Mouse (Mus musculus) CH12.LX (cell line): ENCODE data around the gene Prkag2. TPM values are rescaled to one million over a fixed set of nuclear protein-coding genes. Genes with fewer than 3 reads are reported as not detected.

Source experiments
- DNase-seq: peaks from one replicate; pipeline ENCODE4 v3.0.0-alpha.2; 2013; ENCODE audit errors: extremely low read depth
- H3K27ac ChIP-seq: 2 replicates; pipeline ENCODE4 v1.5.1; 2012; ENCODE audit warnings: low read depth, mild to moderate bottlenecking, control low read depth, moderate library complexity; ENCODE audit not compliant: insufficient read depth
- H3K27me3 ChIP-seq: replicated peaks from 2 replicates; pipeline ENCODE3; 2012; ENCODE audit warnings: inconsistent platforms
- H3K36me3 ChIP-seq, 2 experiments: replicated peaks in 1 of 2; 2 replicates each; pipeline versions ENCODE3 to v1.6.1; 2012; ENCODE audit warnings: inconsistent platforms in 1 of 2, low read length in 1 of 2, mild to moderate bottlenecking in 1 of 2, mixed read lengths in 1 of 2, moderate library complexity in 1 of 2; ENCODE audit not compliant: control insufficient read depth in 1 of 2, insufficient read depth in 1 of 2
- H3K4me1 ChIP-seq, 2 experiments: 2 replicates each; pipeline ENCODE4 v1.6.1; 2012; ENCODE audit warnings: inconsistent platforms in 1 of 2, moderate library complexity in 1 of 2; ENCODE audit not compliant: insufficient read depth in 2 of 2, control insufficient read depth in 1 of 2
- H3K4me2 ChIP-seq: 2 replicates; pipeline ENCODE4 v1.6.1; 2012; ENCODE audit warnings: low read depth, mild to moderate bottlenecking, control low read depth; ENCODE audit not compliant: poor library complexity, insufficient read depth, severe bottlenecking
- H3K4me3 ChIP-seq, 3 experiments: fragments of 150-350 bp in 1 of 3; sonication (generic) in 1 of 3; replicated peaks in 1 of 3; 2 replicates each; pipeline versions ENCODE3 to v1.5.1; 2011 to 2012; ENCODE audit warnings: low read depth in 2 of 3, low read length in 2 of 3, mild to moderate bottlenecking in 2 of 3, moderate library complexity in 2 of 3, control low read depth in 1 of 3, improper control_type of control experiment in 1 of 3, inconsistent platforms in 1 of 3, mixed read lengths in 1 of 3; ENCODE audit not compliant: poor library complexity in 1 of 3
- H3K79me2 ChIP-seq: replicated peaks from 2 replicates; pipeline ENCODE4 v1.6.1; 2012; ENCODE audit warnings: mild to moderate bottlenecking, moderate library complexity; ENCODE audit not compliant: control insufficient read depth, poor library complexity, insufficient read depth, severe bottlenecking; ENCODE audit errors: extremely low read depth
- H3K9ac ChIP-seq: 2 replicates; pipeline ENCODE4 v1.6.1; 2012; ENCODE audit warnings: low read depth, mild to moderate bottlenecking, control low read depth, moderate library complexity; ENCODE audit not compliant: insufficient read depth
- H3K9me3 ChIP-seq: replicated peaks from 2 replicates; pipeline ENCODE3; 2012; ENCODE audit warnings: low read length, inconsistent platforms, mixed read lengths
- BHLHE40 ChIP-seq: IDR thresholded peaks from 2 replicates; pipeline ENCODE4 v1.6.1; 2011; ENCODE audit warnings: mild to moderate bottlenecking, low read depth, low read length, improper control_type of control experiment
- CHD1 ChIP-seq: IDR thresholded peaks from 2 replicates; pipeline ENCODE4 v1.6.1; 2012; ENCODE audit warnings: low read depth, low read length, improper control_type of control experiment, inconsistent platforms
- E2F4 ChIP-seq: IDR thresholded peaks from 2 replicates; pipeline ENCODE4 v1.6.1; 2011; ENCODE audit warnings: low read depth, low read length, improper control_type of control experiment; ENCODE audit not compliant: insufficient replicate concordance
- EP300 ChIP-seq: IDR thresholded peaks from 2 replicates; pipeline ENCODE4 v1.6.1; 2011; ENCODE audit warnings: low read length, improper control_type of control experiment
- IRF4 ChIP-seq: IDR thresholded peaks from 2 replicates; pipeline ENCODE4 v1.6.1; 2014; ENCODE audit warnings: low read depth, mild to moderate bottlenecking, inconsistent platforms, low read length, improper control_type of control experiment
- JUN ChIP-seq: IDR thresholded peaks from 2 replicates; pipeline ENCODE4 v1.6.1; 2011; ENCODE audit warnings: low read depth, mild to moderate bottlenecking, low read length, improper control_type of control experiment, moderate library complexity; ENCODE audit not compliant: insufficient read depth
- KAT2A ChIP-seq: IDR thresholded peaks from 2 replicates; pipeline ENCODE4 v1.6.1; 2012; ENCODE audit warnings: low read length, improper control_type of control experiment, inconsistent platforms; ENCODE audit not compliant: insufficient replicate concordance
- MAFK ChIP-seq: IDR thresholded peaks from 2 replicates; pipeline ENCODE4 v1.6.1; 2011; ENCODE audit warnings: low read length, improper control_type of control experiment; ENCODE audit not compliant: insufficient replicate concordance
- MAX ChIP-seq: IDR thresholded peaks from 2 replicates; pipeline ENCODE4 v1.6.1; 2011; ENCODE audit warnings: low read length, improper control_type of control experiment
- MEF2A ChIP-seq: IDR thresholded peaks from 2 replicates; pipeline ENCODE4 v1.6.1; 2014; ENCODE audit warnings: low read depth, mild to moderate bottlenecking, inconsistent platforms, low read length, improper control_type of control experiment, borderline replicate concordance
- MXI1 ChIP-seq: IDR thresholded peaks from 2 replicates; pipeline ENCODE4 v1.6.1; 2011; ENCODE audit warnings: mild to moderate bottlenecking, low read depth, low read length, improper control_type of control experiment
- MYC ChIP-seq: IDR thresholded peaks from 2 replicates; pipeline ENCODE4 v1.6.1; 2011; ENCODE audit warnings: low read depth, mild to moderate bottlenecking, improper control_type of control experiment, low read length
- NELFE ChIP-seq: IDR thresholded peaks from 2 replicates; pipeline ENCODE4 v1.6.1; 2011; ENCODE audit warnings: low read depth, low read length, improper control_type of control experiment
- NRF1 ChIP-seq: IDR thresholded peaks from 2 replicates; pipeline ENCODE4 v1.6.1; 2014; ENCODE audit warnings: low read depth, mild to moderate bottlenecking, inconsistent platforms, low read length, improper control_type of control experiment, moderate library complexity
- RAD21 ChIP-seq: IDR thresholded peaks from 2 replicates; pipeline ENCODE4 v1.6.1; 2011; ENCODE audit warnings: low read depth, mild to moderate bottlenecking, low read length, improper control_type of control experiment, moderate library complexity
- RCOR1 ChIP-seq: conservative IDR thresholded peaks from 2 replicates; pipeline ENCODE4 v1.6.1; 2012; ENCODE audit warnings: low read depth, mild to moderate bottlenecking, inconsistent platforms, low read length, improper control_type of control experiment
- SIN3A ChIP-seq: IDR thresholded peaks from 2 replicates; pipeline ENCODE4 v1.6.1; 2012; ENCODE audit warnings: low read length, improper control_type of control experiment, inconsistent platforms
- SMC3 ChIP-seq: IDR thresholded peaks from 2 replicates; pipeline ENCODE4 v1.6.1; 2011; ENCODE audit warnings: low read depth, low read length, improper control_type of control experiment
- TBP ChIP-seq: conservative IDR thresholded peaks from 2 replicates; pipeline ENCODE4 v1.6.1; 2011; ENCODE audit warnings: low read depth, low read length, improper control_type of control experiment
- TCF12 ChIP-seq: IDR thresholded peaks from 2 replicates; pipeline ENCODE4 v1.6.1; 2014; ENCODE audit warnings: low read depth, mild to moderate bottlenecking, inconsistent platforms, low read length, improper control_type of control experiment
- USF1 ChIP-seq: IDR thresholded peaks from 2 replicates; pipeline ENCODE4 v1.6.1; 2014; ENCODE audit warnings: low read depth, mild to moderate bottlenecking, inconsistent platforms, low read length, improper control_type of control experiment
- ZC3H11A ChIP-seq: IDR thresholded peaks from 2 replicates; pipeline ENCODE4 v1.6.1; 2012; ENCODE audit warnings: low read depth, mild to moderate bottlenecking, inconsistent platforms, low read length, improper control_type of control experiment
- ZMIZ1 ChIP-seq: IDR thresholded peaks from 2 replicates; pipeline ENCODE4 v1.6.1; 2012; ENCODE audit warnings: low read depth, mild to moderate bottlenecking, inconsistent platforms, low read length, improper control_type of control experiment
- ZNF384 ChIP-seq: IDR thresholded peaks from 2 replicates; pipeline ENCODE4 v1.6.1; 2012; ENCODE audit warnings: low read depth, low read length, improper control_type of control experiment, inconsistent platforms
- dilution Hi-C: fragments of 300-500 bp; cut with MboI; formaldehyde crosslinking; loops from 2 replicates; pipeline ENCODE4 v1.14.3; 2020; ENCODE audit warnings: low sequenced_read_pairs; ENCODE audit not compliant: extremely low pct_unique_long_range_greater_than_20kb, extremely low pct_ligation_motif_present
- in situ Hi-C: fragments of 300-500 bp; cut with MboI; formaldehyde crosslinking; loops from 3 replicates; pipeline ENCODE4 v1.14.3; 2019; ENCODE audit warnings: low sequenced_read_pairs, low pct_ligation_motif_present, low pct_unique_long_range_greater_than_20kb, mixed read lengths
- polyA plus RNA-seq: library from polyadenylated mRNA; unstranded; fragments of >175 nt; gene quantifications from 2 replicates; pipeline ENCODE4 v1.2.1, GENCODE M21; 2012; ENCODE audit warnings: low read depth; ENCODE audit not compliant: insufficient read length
- total RNA-seq, 2 experiments: library from RNA; depleted of rRNA; stranded (reverse); fragments of 300-350 nt in 1 of 2; fragments of >200 nt in 1 of 2; gene quantifications; 2 replicates each; pipeline ENCODE4 v1.2.3; 2012 to 2014

Prkag2 gene
- total and polyA plus RNA-seq, 3 experiments: 4.6 to 21.2 (median 8.8) TPM

DNA sequence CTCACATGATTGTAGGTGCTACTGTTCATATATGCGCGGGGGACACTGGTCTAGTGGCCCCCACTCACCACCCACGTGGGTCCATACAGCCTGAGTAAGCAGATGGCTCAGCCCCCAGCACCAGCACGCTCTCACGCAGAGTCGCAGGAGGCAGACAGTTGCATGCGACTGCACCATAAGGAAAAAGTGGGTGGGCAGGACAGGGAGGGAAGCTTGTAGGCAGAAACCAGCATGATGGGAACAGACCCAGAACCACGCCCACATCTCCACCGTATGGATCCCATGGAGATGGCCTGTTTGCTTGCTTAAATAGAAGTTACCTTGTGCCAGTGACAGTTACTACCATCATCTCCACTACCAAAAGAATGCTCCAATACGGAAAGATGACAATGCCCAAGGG, 15.3 kb downstream of the Prkag2 start:
- Histone ChIP-seq H3K36me3 (peaks cover 0 to 3% of the 10 kb centered on the region in 2 experiments), H3K79me2 (no peaks in the 10 kb centered on the region), H3K27ac (no peak overlapping the region), H3K9ac (no peak overlapping the region), H3K27me3 (no peaks in the 10 kb centered on the region), H3K4me3 (no peak overlapping the region), H3K9me3 (no peaks in the 10 kb centered on the region), H3K4me2 (no peak overlapping the region), H3K4me1 (peaks cover 26 to 56% of the 10 kb centered on the region in 2 experiments)
- in situ Hi-C loops (no loop called here), dilution Hi-C loops (no loop called here)
- TF ChIP-seq JUN (no peak), ZMIZ1 (no peak), IRF4 (no peak), SIN3A (no peak), TBP (no peak), TCF12 (no peak), ZNF384 (no peak), MXI1 (no peak), NELFE (no peak), SMC3 (no peak), MEF2A (no peak), BHLHE40 (no peak), MYC (no peak)
- DNase-seq: no peak

DNA sequence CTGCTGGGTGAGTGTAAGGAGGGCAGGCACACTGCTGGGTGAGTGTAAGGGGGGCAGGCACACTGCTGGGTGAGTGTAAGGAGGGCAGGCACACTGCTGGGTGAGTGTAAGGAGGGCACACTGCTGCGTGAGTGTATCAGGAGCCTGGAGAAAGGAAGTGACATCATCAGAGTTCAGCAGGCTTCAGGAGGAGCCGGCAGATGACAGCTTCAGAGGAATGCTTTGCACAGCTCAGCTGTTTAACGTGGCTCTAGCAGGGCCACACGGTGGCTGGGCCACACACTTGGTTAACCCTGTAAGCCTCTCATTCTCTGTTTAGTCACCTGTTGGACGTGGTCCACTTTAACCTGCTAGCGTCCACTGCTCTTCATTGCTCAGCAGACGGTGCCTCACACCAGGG, 16.6 kb downstream of the Prkag2 start:
- H3K79me2 ChIP-seq: no peaks in the 10 kb centered on the region
- H3K4me2 ChIP-seq: no peak overlapping the region
- no peaks in the 10 kb centered on the region for H3K9me3 ChIP-seq
- no peaks in the 10 kb centered on the region for H3K27me3 ChIP-seq
- peaks cover 26 to 46% of the 10 kb centered on the region in 2 experiments for H3K4me1 ChIP-seq
- no peak overlapping the region for H3K4me3 ChIP-seq
- no peak overlapping the region for H3K9ac ChIP-seq
- in situ Hi-C loops (no loop called here), dilution Hi-C loops (no loop called here)
- peaks cover 0 to 3% of the 10 kb centered on the region in 2 experiments for H3K36me3 ChIP-seq
- TF ChIP-seq MYC (no peak), KAT2A (no peak), E2F4 (no peak), RCOR1 (no peak), EP300 (no peak), USF1 (no peak), MAFK (no peak), MXI1 (no peak), ZC3H11A (no peak), MAX (no peak), SIN3A (no peak), NRF1 (no peak), BHLHE40 (no peak), JUN (no peak), CHD1 (no peak), MEF2A (no peak), RAD21 (no peak)
- no peak for DNase-seq
- no peak overlapping the region for H3K27ac ChIP-seq
